Mouse (Mus musculus): ENCODE data around the gene En2.

- TF ChIP-seq CTCF (conservative IDR thresholded peaks at IDR 0.05; ENCODE audit: insufficient read depth, insufficient read length, low read depth, low read length) (no peak), POLR2A (IDR thresholded peaks at IDR 0.05; ENCODE audit: low read depth, low read length) (no peak)
These were observed 6.9 kb downstream of the En2 start for GRCm38 (mm10) chr5:28172261-28172920.
